Mouse (Mus musculus) mature B cell (primary cell): Measurements from ENCODE around the gene Med12l.
"Not testable (repeated sequence)": the region's sequence is repeated elsewhere in the genome, so short reads cannot be mapped to it uniquely, and the experiment has no call there.

ENCODE experiments used
- in situ Hi-C: fragments of 300-500 bp; cut with MboI; formaldehyde crosslinking; loops from 2 replicates; pipeline ENCODE4 v1.14.3; 2019

Gene Med12l

DNA sequence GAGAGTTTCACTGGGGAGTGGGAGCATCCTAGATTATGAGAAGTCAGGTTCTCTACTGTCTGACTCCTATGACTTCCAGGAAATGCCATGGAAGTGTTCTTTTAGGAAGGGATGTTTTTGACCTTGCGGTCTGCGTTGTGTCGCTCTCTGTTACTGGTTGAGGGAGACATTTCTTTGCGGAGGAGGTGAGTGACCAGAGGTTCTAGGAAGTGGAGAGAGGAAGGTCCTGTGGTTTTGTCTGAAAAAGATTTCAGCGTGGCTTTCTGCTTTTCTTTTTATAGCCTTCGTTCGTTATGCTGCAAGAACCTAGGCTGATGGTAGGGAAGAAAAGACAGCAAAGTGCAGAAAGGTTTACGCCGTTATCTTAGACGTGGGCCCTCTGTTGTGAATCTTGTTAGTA lies 92.9 kb downstream of the Med12l start:
- in situ Hi-C loops, result no loop called here

DNA sequence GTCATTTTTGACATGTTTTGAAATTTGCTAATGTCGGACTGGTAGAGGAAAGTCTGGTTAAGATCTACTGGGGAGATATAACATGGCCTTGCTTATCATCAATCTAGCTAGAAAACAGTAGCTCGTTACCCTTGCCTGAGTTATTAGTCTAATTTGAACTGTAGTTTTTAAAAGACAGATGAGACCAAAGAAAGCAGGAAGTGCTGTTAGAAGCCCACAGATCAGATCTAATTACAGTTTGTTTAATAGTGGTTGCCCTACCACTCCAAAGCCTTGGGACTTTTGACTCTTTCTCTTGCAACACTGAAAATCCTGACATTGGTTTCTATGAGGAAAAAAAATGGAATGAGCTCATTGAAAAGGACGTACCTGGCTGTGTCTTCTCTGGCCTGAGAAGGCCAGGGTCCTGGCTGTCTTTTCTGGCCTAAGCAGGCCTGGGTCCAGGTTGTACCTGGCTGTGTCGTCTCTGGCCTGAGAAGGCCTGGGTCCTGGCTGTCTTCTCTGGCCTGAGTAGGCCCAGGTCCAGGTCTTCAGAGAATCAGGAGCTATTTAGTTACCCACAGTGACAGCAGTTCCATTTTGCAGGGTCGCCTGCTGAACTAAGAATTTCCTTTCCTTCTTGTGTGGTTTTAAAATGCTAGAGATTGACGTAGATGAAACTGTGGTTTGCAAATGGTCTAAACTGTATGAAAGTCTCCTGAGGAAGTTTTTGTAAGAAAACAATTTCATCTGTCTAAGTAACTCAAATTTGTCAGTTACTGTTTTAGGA lies 95.8 kb downstream of the Med12l start, which contains the start of gene Gpr171:
TSS of gene Gpr171 (minus strand) at position 604 of the 769 bp plus-strand sequence.
- in situ Hi-C loops, result no loop called here

- in situ Hi-C loops, result no loop called here
These were observed 96.5 kb downstream of the Med12l start for GRCm38 (mm10) chr3:59102146-59102545.

DNA sequence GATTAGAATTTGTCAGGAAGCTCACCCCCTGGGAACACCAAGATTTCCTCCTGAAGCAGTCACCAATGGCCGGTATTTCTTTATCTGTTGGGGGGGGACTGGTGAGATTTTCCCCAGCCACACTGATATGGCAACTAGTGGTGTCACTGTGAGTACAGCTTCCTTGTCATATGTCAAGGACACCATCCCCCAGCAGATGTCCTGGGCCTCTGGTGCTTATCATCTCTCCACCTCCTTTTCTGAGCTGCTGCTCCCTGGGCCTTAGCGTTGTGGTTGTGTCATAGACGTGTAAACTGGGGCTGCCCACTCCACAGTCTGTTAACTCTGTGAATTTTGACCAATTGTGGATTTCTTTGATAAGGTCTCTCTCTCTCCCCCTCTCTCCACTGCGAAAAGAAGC lies 98.8 kb downstream of the Med12l start:
- in situ Hi-C loops, result no loop called here

DNA sequence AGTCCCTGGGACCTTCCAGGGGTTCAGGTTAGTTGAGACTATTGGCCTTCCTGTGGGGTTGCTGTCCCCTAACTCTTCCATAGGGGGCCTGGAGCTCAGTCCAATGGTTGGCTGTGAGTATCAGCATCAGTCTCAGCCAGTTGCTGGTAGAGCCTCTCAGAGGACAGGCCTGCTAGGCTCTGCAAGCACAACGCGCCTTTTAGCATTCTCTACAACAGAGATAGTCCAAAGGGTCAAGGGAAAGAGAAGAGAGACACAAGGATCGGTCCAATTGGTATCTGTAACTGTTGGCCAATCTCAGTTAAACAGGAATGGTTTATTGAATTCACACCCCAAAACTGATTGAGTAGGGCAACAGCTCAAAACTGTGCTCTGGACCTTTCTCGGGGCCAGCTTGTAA lies 101.8 kb downstream of the Med12l start:
- in situ Hi-C loops, result no loop called here

GRCm38 (mm10) chr3:59109834-59110233 lies 104.2 kb downstream of the Med12l start:
- in situ Hi-C loops, result not testable (repeated sequence)

- in situ Hi-C loops, result no loop called here
These were observed 106.3 kb downstream of the Med12l start for GRCm38 (mm10) chr3:59111944-59112343.

DNA sequence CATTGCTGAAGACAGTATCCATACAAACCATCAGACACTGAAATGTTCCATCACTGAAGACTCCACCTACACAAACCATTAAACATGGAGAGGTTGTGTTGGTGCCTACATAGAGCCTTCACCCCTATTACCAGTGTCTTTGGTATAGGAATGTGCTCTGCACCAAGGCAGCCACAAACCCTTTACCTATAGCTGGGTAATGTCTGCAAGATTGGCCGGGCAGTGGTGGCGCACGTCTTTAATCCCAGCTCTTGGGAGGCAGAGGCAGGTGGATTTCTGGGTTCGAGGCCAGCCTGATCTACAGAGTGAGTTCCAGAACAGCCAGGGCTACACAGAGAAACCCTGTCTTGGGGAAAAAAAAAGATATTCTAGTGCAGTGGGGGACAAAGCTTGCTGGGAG lies 107.7 kb downstream of the Med12l start:
- in situ Hi-C loops, result not testable (repeated sequence)

DNA sequence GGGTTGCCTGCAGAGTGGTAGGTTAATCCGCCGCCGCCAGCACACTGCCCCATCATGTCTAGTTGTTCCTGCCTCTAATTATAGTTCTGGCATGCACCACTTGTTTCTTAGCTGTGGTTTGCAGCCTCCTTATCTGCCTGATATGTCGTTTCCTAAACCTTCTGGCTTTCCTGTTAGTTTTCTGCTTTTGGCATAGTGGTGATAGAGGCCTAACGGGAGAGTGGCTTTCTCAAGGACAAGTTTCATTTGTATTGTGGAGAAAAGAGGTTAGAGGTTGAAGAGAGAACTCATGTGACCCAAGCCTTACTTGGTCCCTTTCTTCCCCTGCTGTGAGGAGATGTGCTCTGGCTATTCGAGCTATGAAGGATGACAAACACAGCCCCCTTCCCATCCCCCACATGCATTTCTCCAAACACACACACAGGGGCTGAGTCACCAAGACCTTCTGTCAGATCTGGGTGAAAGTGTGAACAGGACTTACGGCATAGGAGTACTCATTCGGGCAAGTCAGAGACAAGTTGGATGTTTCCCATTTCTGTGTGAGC lies 108.4 kb downstream of the Med12l start:
- in situ Hi-C loops, result no loop called here

GRCm38 (mm10) chr3:59121067-59121730 lies 115.6 kb downstream of the Med12l start:
- in situ Hi-C loops, result no loop called here

- in situ Hi-C loops, result no loop called here
These were observed 116.3 kb downstream of the Med12l start for GRCm38 (mm10) chr3:59121780-59122449.

- in situ Hi-C loops, result no loop called here
These were observed 119.4 kb downstream of the Med12l start for GRCm38 (mm10) chr3:59125022-59125421.

DNA sequence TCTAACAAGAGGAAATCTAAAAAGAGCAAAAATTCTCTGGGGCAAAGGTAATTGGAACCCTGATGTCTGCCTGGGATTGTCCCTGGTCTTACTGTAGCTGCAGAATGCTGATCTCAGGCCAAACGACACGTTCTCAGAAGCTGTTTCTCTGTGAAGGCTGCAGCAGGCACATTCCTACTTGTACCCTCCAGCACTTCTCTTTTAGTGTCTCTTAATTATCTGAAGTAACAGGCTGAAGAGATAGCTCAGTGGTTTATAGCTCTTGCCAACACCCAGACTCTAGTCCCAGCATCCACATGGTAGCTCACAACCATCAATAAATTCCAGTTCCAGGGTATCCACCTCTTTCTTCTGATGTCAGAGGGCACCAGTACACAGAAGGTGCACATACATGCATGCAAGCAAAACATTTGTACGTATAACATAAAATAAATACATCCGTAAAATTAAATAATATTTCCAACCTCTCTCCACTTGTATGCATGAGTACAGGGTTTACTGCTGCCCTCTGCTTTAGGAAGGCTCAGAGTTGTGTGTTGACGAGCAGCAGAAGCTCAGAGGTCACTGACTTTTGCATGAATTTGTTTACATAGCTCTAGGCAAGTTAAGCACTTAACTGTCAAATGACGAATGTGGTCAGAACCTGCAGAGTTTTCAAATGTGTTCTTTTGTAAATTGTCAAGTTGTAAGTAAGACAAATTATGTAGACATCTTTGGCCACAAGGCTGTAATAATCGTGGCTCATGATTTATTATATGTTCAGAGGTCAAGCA lies 120.3 kb downstream of the Med12l start:
- in situ Hi-C loops, result no loop called here

- in situ Hi-C loops, result no loop called here
These were observed 123.1 kb downstream of the Med12l start for GRCm38 (mm10) chr3:59128681-59129080.

- in situ Hi-C loops, result no loop called here
These were observed 123.9 kb downstream of the Med12l start for GRCm38 (mm10) chr3:59129547-59129946.

- in situ Hi-C loops, result no loop called here
These were observed 124.8 kb downstream of the Med12l start for GRCm38 (mm10) chr3:59130431-59130830.

DNA sequence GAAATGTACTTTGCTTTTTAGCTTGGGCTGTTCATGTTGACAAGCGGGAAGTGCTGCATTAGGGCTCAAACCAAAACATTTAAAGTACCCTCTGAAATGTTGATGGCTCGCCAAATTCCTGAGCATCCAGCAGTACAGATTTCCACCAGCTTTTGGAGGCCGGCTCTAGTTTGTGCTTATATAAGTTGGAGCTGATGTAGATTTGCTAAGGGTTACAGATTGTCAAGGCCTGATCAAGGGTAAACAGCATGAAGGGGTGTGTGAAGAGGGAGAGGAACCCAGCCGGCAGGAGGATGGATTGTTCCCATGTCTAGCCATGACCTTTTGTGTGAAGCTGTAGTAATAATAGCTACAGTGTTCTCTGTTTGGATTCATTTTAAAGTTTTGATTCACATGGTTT lies 125.5 kb downstream of the Med12l start:
- in situ Hi-C loops, result no loop called here

- in situ Hi-C loops, result no loop called here
These were observed 126.3 kb downstream of the Med12l start for GRCm38 (mm10) chr3:59131966-59132365.

DNA sequence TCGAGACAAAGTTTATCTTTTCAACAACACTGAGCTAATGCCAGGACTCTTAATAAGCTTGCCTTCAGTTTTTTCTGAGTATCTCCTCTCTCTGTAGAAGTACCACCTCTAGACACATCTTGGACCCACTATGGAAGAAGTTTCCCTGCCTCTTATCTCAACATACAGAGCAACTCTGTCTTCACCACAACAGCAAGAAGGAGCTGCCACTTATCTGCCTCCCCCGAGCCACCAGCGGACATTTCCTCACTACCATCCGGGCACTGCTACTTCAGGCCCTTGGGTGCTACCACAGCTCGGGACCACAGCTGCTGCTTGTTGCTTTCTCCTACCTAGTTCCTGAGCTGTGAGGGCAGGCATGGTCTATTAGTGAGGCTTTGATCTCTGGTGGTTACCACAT lies 127.6 kb downstream of the Med12l start:
- in situ Hi-C loops, result no loop called here

- in situ Hi-C loops, result no loop called here
These were observed 130.5 kb downstream of the Med12l start for GRCm38 (mm10) chr3:59135911-59136653.

DNA sequence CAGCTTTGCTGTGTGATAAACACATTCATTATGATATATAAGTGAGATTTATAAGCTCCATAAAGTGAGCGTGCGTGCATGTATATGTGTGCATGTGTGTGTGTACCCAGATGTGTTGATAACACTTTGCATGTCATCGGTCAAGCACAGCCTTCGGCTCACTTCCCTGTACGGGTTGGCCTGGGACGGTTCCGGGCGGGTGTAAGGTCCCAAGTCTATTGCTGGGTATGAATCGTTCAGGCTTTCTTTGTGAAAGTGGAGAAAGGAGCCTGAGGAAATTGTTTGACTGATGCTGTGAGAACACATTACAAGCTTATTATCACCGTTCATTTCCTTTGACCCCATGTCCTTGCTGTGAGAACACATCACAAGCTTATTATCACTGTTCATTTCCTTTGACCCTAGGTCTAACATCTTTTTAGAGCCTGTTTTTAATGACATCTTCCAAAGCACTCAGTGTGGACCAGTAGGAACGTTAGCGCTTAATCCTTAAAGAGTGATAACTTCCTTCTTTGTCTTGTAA lies 133.4 kb downstream of the Med12l start:
- in situ Hi-C loops, result no loop called here
